Mouse (Mus musculus): ENCODE data around the gene Ctcfl. TPM values are rescaled to one million over a fixed set of nuclear protein-coding genes. Genes with fewer than 3 reads are reported as not detected.
A peak's percentile ranks its signal among the peaks of the same experiment; 100 is the strongest.
"Not testable (repeated sequence)": the region's sequence is repeated elsewhere in the genome, so short reads cannot be mapped to it uniquely, and the experiment has no call there.

The Ctcfl gene
- total RNA-seq, 2 experiments from 2014 or later, result 0.10 TPM; not detected in 1

- intact Hi-C loops (cut with DNase I), result no loop called here
- no peak for DNase-seq
Observed at GRCm38 (mm10) chr2:173146728-173147127, 27.4 kb upstream of the Ctcfl start.

- intact Hi-C loops (cut with DNase I), result no loop called here
- no peak for DNase-seq
Observed at GRCm38 (mm10) chr2:173145808-173146207, 26.5 kb upstream of the Ctcfl start.

GRCm38 (mm10) chr2:173143611-173144010, 24.3 kb upstream of the Ctcfl start:
- intact Hi-C loops (cut with DNase I), result no loop called here
- no peak for DNase-seq

- no peak for DNase-seq
- intact Hi-C loops (cut with DNase I), result no loop called here
Observed at GRCm38 (mm10) chr2:173138323-173139239, 19.3 kb upstream of the Ctcfl start.

- DNase-seq, result peak; percentile 34
- intact Hi-C loops (cut with DNase I), result no loop called here
Observed at GRCm38 (mm10) chr2:173134695-173135094, 15.4 kb upstream of the Ctcfl start.

- intact Hi-C loops (cut with DNase I), result no loop called here
- no peak for DNase-seq
Observed at GRCm38 (mm10) chr2:173132794-173133300, 13.5 kb upstream of the Ctcfl start.

- intact Hi-C loops (cut with DNase I), result no loop called here
- DNase-seq, result no peak
Observed at GRCm38 (mm10) chr2:173132262-173132661, 12.9 kb upstream of the Ctcfl start.

- no peak for DNase-seq
- intact Hi-C loops (cut with DNase I), result no loop called here
Observed at GRCm38 (mm10) chr2:173129111-173129510, 9.8 kb upstream of the Ctcfl start.

GRCm38 (mm10) chr2:173126386-173126785, 7.1 kb upstream of the Ctcfl start:
- intact Hi-C loops (cut with DNase I), result no loop called here

GRCm38 (mm10) chr2:173124022-173124735, 4.9 kb upstream of the Ctcfl start:
- intact Hi-C loops (cut with DNase I), result no loop called here
- DNase-seq, result no peak

More at GRCm38 (mm10) chr2:173126386-173126785, 7.1 kb upstream of the Ctcfl start:
- no peak for DNase-seq

- intact Hi-C loops (cut with DNase I); DNase-seq: not testable (repeated sequence)
Observed at GRCm38 (mm10) chr2:173120117-173120516, 792 bp upstream of the Ctcfl start.

- intact Hi-C loops (cut with DNase I), result not testable (repeated sequence)
Observed at GRCm38 (mm10) chr2:173113796-173114195, 5.5 kb downstream of the Ctcfl start.

GRCm38 (mm10) chr2:173110571-173110970, 8.8 kb downstream of the Ctcfl start:
- no peak for DNase-seq
- intact Hi-C loops (cut with DNase I), result no loop called here

More at GRCm38 (mm10) chr2:173113796-173114195, 5.5 kb downstream of the Ctcfl start:
- not testable (repeated sequence) for DNase-seq

- intact Hi-C loops (cut with DNase I), result loop anchor here (5.0 kb wide), 3 partner anchors 53 to 438 kb away; no protein-coding TSS in a partner anchor
- DNase-seq, result no peak
Observed at GRCm38 (mm10) chr2:173109510-173109909, 9.8 kb downstream of the Ctcfl start.

- intact Hi-C loops (cut with DNase I), result loop anchor here (5.0 kb wide), 3 partner anchors 54 to 439 kb away; no protein-coding TSS in a partner anchor
- no peak for DNase-seq
Observed at GRCm38 (mm10) chr2:173108509-173109190, 10.7 kb downstream of the Ctcfl start.

- peak; percentile 77 to 83 for DNase-seq
- intact Hi-C loops (cut with DNase I), result loop anchor here (1.0 to 5.0 kb wide), 5 partner anchors 55 to 454 kb away; no protein-coding TSS in a partner anchor
Observed at GRCm38 (mm10) chr2:173106889-173107785, 12.2 kb downstream of the Ctcfl start.

GRCm38 (mm10) chr2:173106409-173106808, 12.9 kb downstream of the Ctcfl start:
- no peak for DNase-seq
- intact Hi-C loops (cut with DNase I), result loop anchor here (2.0 to 5.0 kb wide), 4 partner anchors 56 to 454 kb away; no protein-coding TSS in a partner anchor

GRCm38 (mm10) chr2:173097337-173097736, 22.0 kb downstream of the Ctcfl start:
- peak in 1 of 2 experiments; percentile 53 for DNase-seq
- intact Hi-C loops (cut with DNase I), result not testable (repeated sequence)

- intact Hi-C loops (cut with DNase I), result loop anchor here (1.0 to 10.0 kb wide), 3 partner anchors 90 to 615 kb away; partner anchors contain the start of gene Fam209
- DNase-seq, result peak; percentile 90 to 93
Observed at GRCm38 (mm10) chr2:173089437-173089836, 29.9 kb downstream of the Ctcfl start.

Measured in heart, postnatal 10 days (tissue).